Mouse (Mus musculus) layer of hippocampus, postnatal 10 days (tissue): Measurements from ENCODE around the gene Lmod1. TPM values are rescaled to one million over a fixed set of nuclear protein-coding genes. Genes with fewer than 3 reads are reported as not detected.

Experiments
- DNase-seq, 2 experiments: peaks; one replicate each; pipeline ENCODE4 v3.0.0; 2021; ENCODE audit warnings: low spot score in 2 of 2
- total RNA-seq, 2 experiments: library from RNA; stranded (reverse); gene quantifications; 2 replicates each; pipeline ENCODE4 v1.2.3; 2021

Lmod1 gene
- total RNA-seq, 2 experiments from 2014 or later: 0.30 to 0.62 TPM

- no peak for DNase-seq
Measured at GRCm38 (mm10) chr1:135408973-135409372, 84.4 kb downstream of the Lmod1 start.

GRCm38 (mm10) chr1:135410967-135411366, 86.4 kb downstream of the Lmod1 start:
- DNase-seq: no peak

GRCm38 (mm10) chr1:135412130-135412529, 87.5 kb downstream of the Lmod1 start:
- DNase-seq: no peak

DNA sequence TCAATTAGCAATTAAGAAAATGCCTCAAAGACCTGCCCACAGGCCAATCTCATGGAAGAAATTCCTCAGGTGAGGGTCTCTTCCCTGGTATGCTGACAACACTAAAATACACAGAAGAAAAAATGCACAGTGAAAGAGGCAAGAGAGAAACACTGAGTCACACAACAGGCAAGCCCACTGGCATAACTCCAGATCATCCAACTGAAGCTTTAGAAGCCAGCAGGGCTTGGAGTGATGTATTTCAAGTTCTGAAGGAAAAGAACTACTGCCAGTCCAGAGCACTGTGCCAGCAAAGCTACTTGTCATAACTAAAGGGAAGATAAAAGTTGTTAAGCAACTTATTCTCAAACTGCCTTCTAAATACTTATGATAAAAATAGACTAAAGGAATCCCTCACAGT, 89.4 kb downstream of the Lmod1 start:
- DNase-seq: no peak

Other genes starting within 250 kb of the Lmod1 start
- 1 to 10 TPM; 1.4 to 1.8 TPM for gene Lgr6, start 219.5 kb upstream of the Lmod1 start, total RNA-seq
- gene Ptpn7, start 192.1 kb upstream of the Lmod1 start, total RNA-seq: under 1 TPM; 0.11 to 0.14 TPM
- 100 to 1,000 TPM; 393 to 420 TPM for gene Arl8a, start 178.0 kb upstream of the Lmod1 start, total RNA-seq
- 100 to 1,000 TPM; 120 to 129 TPM for gene Gpr37l1, start 157.1 kb upstream of the Lmod1 start, total RNA-seq
- gene Elf3, start 66.2 kb upstream of the Lmod1 start, total RNA-seq: not detected
- gene Rnpep, start 40.7 kb upstream of the Lmod1 start, total RNA-seq: 10 to 100 TPM; 52.2 to 54.7 TPM
- 100 to 1,000 TPM; 154 to 163 TPM for gene Timm17a, start 11.0 kb upstream of the Lmod1 start, total RNA-seq
- gene Shisa4, start 50.4 kb downstream of the Lmod1 start, total RNA-seq: 100 to 1,000 TPM in 1 of 2 experiments, 10 to 100 TPM in 1; 99.4 to 105 TPM
- gene Ipo9, start 105.7 kb downstream of the Lmod1 start, total RNA-seq: 100 to 1,000 TPM; 152 to 165 TPM